Mouse (Mus musculus): ENCODE results near the gene Nup214. TPM values are rescaled to one million over a fixed set of nuclear protein-coding genes. Genes with fewer than 3 reads are reported as not detected.
A peak's percentile ranks its signal among the peaks of the same experiment; 100 is the strongest.

The Nup214 gene
- polyA plus RNA-seq, 1 experiment from 2014 or later, result 87.4 TPM

GRCm38 (mm10) chr2:31966801-31967200 is 7.4 kb upstream of the Nup214 start:
- Histone ChIP-seq H3K9me3 (no peaks in the 10 kb centered on the region), H3K4me3 (replicated peaks) (no peak overlapping the region), H3K4me1 (peaks cover 17% of the 10 kb centered on the region), H3K27ac (no peak overlapping the region), H3K36me3 (replicated peaks) (peaks cover 50% of the 10 kb centered on the region), H3K9ac (no peak overlapping the region), H3K27me3 (no peaks in the 10 kb centered on the region), H3K4me2 (no peak overlapping the region)
- 77% methylated on average over 8 of the region's 8 CpGs for WGBS
- ATAC-seq (ENCODE audit: low FRiP score), result no peak

- Histone ChIP-seq H3K9ac (no peak overlapping the region), H3K27ac (no peak overlapping the region), H3K9me3 (no peaks in the 10 kb centered on the region), H3K4me3 (replicated peaks) (no peak overlapping the region), H3K4me2 (no peak overlapping the region), H3K4me1 (peaks cover 15% of the 10 kb centered on the region), H3K27me3 (no peaks in the 10 kb centered on the region), H3K36me3 (replicated peaks) (peaks cover 54% of the 10 kb centered on the region)
- 90% methylated on average over 4 of the region's 4 CpGs for WGBS
- ATAC-seq (ENCODE audit: low FRiP score), result no peak
Measured at GRCm38 (mm10) chr2:31972589-31972988, 1.6 kb upstream of the Nup214 start.

GRCm38 (mm10) chr2:31974809-31975371 is 654 bp downstream of the Nup214 start:
- peak overlapping the region; percentile 93 for H3K4me2 ChIP-seq
- H3K9me3 ChIP-seq, result no peaks in the 10 kb centered on the region
- no peak for ATAC-seq (ENCODE audit: low FRiP score)
- peaks cover 15% of the 10 kb centered on the region for H3K4me1 ChIP-seq
- H3K27ac ChIP-seq, result no peak overlapping the region
- 11% methylated on average over 13 of the region's 13 CpGs for WGBS
- peaks cover 60% of the 10 kb centered on the region for H3K36me3 ChIP-seq (replicated peaks)
- H3K27me3 ChIP-seq, result no peaks in the 10 kb centered on the region
- peak overlapping the region; percentile 87 for H3K9ac ChIP-seq
- H3K4me3 ChIP-seq (replicated peaks), result peak overlapping the region; percentile 94

- Histone ChIP-seq H3K4me1 (no peaks in the 10 kb centered on the region), H3K36me3 (replicated peaks) (peaks cover 96% of the 10 kb centered on the region), H3K27me3 (no peaks in the 10 kb centered on the region), H3K27ac (no peak overlapping the region), H3K9me3 (no peaks in the 10 kb centered on the region), H3K4me3 (replicated peaks) (no peak overlapping the region), H3K4me2 (no peak overlapping the region), H3K9ac (no peak overlapping the region)
- 96% methylated on average over 1 of the region's 1 CpGs for WGBS
- ATAC-seq (ENCODE audit: low FRiP score), result no peak
Measured at GRCm38 (mm10) chr2:31987774-31988173, 13.5 kb downstream of the Nup214 start.

GRCm38 (mm10) chr2:31990961-31991360 is 16.7 kb downstream of the Nup214 start:
- no peaks in the 10 kb centered on the region for H3K9me3 ChIP-seq
- H3K4me1 ChIP-seq, result no peaks in the 10 kb centered on the region
- H3K9ac ChIP-seq, result no peak overlapping the region
- no peak overlapping the region for H3K4me2 ChIP-seq
- peaks cover 94% of the 10 kb centered on the region for H3K36me3 ChIP-seq (replicated peaks)
- WGBS, result 97% methylated on average over 4 of the region's 4 CpGs
- no peak overlapping the region for H3K27ac ChIP-seq
- no peaks in the 10 kb centered on the region for H3K27me3 ChIP-seq
- no peak for ATAC-seq (ENCODE audit: low FRiP score)
- H3K4me3 ChIP-seq (replicated peaks), result no peak overlapping the region

- no peaks in the 10 kb centered on the region for H3K27me3 ChIP-seq
- H3K27ac ChIP-seq, result no peak overlapping the region
- 93% methylated on average over 9 of the region's 9 CpGs for WGBS
- H3K4me1 ChIP-seq, result no peaks in the 10 kb centered on the region
- no peak for ATAC-seq (ENCODE audit: low FRiP score)
- H3K4me3 ChIP-seq (replicated peaks), result no peak overlapping the region
- H3K9ac ChIP-seq, result no peak overlapping the region
- peaks cover 95% of the 10 kb centered on the region for H3K36me3 ChIP-seq (replicated peaks)
- no peak overlapping the region for H3K4me2 ChIP-seq
- H3K9me3 ChIP-seq, result no peaks in the 10 kb centered on the region
Measured at GRCm38 (mm10) chr2:31994896-31995295, 20.7 kb downstream of the Nup214 start.

GRCm38 (mm10) chr2:31996060-31996459 is 21.8 kb downstream of the Nup214 start:
- H3K4me2 ChIP-seq, result no peak overlapping the region
- no peaks in the 10 kb centered on the region for H3K9me3 ChIP-seq
- H3K4me1 ChIP-seq, result no peaks in the 10 kb centered on the region
- no peak overlapping the region for H3K27ac ChIP-seq
- no peak for ATAC-seq (ENCODE audit: low FRiP score)
- no peaks in the 10 kb centered on the region for H3K27me3 ChIP-seq
- peaks cover 93% of the 10 kb centered on the region for H3K36me3 ChIP-seq (replicated peaks)
- 95% methylated on average over 13 of the region's 13 CpGs for WGBS
- H3K4me3 ChIP-seq (replicated peaks), result no peak overlapping the region
- no peak overlapping the region for H3K9ac ChIP-seq

- Histone ChIP-seq H3K4me3 (replicated peaks) (no peak overlapping the region), H3K9ac (no peak overlapping the region), H3K4me1 (no peaks in the 10 kb centered on the region), H3K27ac (no peak overlapping the region), H3K27me3 (no peaks in the 10 kb centered on the region), H3K9me3 (no peaks in the 10 kb centered on the region), H3K36me3 (replicated peaks) (peaks cover 86% of the 10 kb centered on the region), H3K4me2 (no peak overlapping the region)
- WGBS, result 93% methylated on average over 5 of the region's 5 CpGs
- no peak for ATAC-seq (ENCODE audit: low FRiP score)
Measured at GRCm38 (mm10) chr2:31997539-31997938, 23.3 kb downstream of the Nup214 start.

GRCm38 (mm10) chr2:31998443-31998842 is 24.2 kb downstream of the Nup214 start:
- no peak for ATAC-seq (ENCODE audit: low FRiP score)
- Histone ChIP-seq H3K4me3 (replicated peaks) (no peak overlapping the region), H3K9me3 (no peaks in the 10 kb centered on the region), H3K4me2 (no peak overlapping the region), H3K27me3 (no peaks in the 10 kb centered on the region), H3K27ac (no peak overlapping the region), H3K9ac (no peak overlapping the region), H3K36me3 (replicated peaks) (peaks cover 86% of the 10 kb centered on the region), H3K4me1 (no peaks in the 10 kb centered on the region)
- 66% methylated on average over 2 of the region's 2 CpGs for WGBS

- ATAC-seq (ENCODE audit: low FRiP score), result no peak
- Histone ChIP-seq H3K4me1 (no peaks in the 10 kb centered on the region), H3K9ac (no peak overlapping the region), H3K27ac (no peak overlapping the region), H3K27me3 (no peaks in the 10 kb centered on the region), H3K4me2 (no peak overlapping the region), H3K4me3 (replicated peaks) (no peak overlapping the region), H3K36me3 (replicated peaks) (peaks cover 84% of the 10 kb centered on the region), H3K9me3 (no peaks in the 10 kb centered on the region)
- 84% methylated on average over 2 of the region's 2 CpGs for WGBS
Measured at GRCm38 (mm10) chr2:32008311-32008710, 34.1 kb downstream of the Nup214 start.

- H3K4me2 ChIP-seq, result no peak overlapping the region
- H3K27me3 ChIP-seq, result no peaks in the 10 kb centered on the region
- H3K36me3 ChIP-seq (replicated peaks), result peaks cover 80% of the 10 kb centered on the region
- H3K9ac ChIP-seq, result no peak overlapping the region
- H3K27ac ChIP-seq, result no peak overlapping the region
- no peak overlapping the region for H3K4me3 ChIP-seq (replicated peaks)
- H3K9me3 ChIP-seq, result no peaks in the 10 kb centered on the region
- ATAC-seq (ENCODE audit: low FRiP score), result no peak
- WGBS, result 90% methylated on average over 11 of the region's 11 CpGs
- H3K4me1 ChIP-seq, result no peaks in the 10 kb centered on the region
Measured at GRCm38 (mm10) chr2:32008716-32009115, 34.5 kb downstream of the Nup214 start.

GRCm38 (mm10) chr2:32019704-32020103 is 45.5 kb downstream of the Nup214 start:
- WGBS, result 95% methylated on average over 4 of the region's 4 CpGs
- Histone ChIP-seq H3K4me3 (replicated peaks) (no peak overlapping the region), H3K36me3 (replicated peaks) (peaks cover 83% of the 10 kb centered on the region), H3K4me1 (no peaks in the 10 kb centered on the region), H3K27ac (no peak overlapping the region), H3K9ac (no peak overlapping the region), H3K9me3 (no peaks in the 10 kb centered on the region), H3K4me2 (no peak overlapping the region), H3K27me3 (no peaks in the 10 kb centered on the region)
- ATAC-seq (ENCODE audit: low FRiP score), result no peak

GRCm38 (mm10) chr2:32020229-32020628 is 46.0 kb downstream of the Nup214 start:
- peaks cover 82% of the 10 kb centered on the region for H3K36me3 ChIP-seq (replicated peaks)
- no peaks in the 10 kb centered on the region for H3K9me3 ChIP-seq
- H3K27ac ChIP-seq, result no peak overlapping the region
- H3K27me3 ChIP-seq, result no peaks in the 10 kb centered on the region
- H3K4me1 ChIP-seq, result no peaks in the 10 kb centered on the region
- H3K4me3 ChIP-seq (replicated peaks), result no peak overlapping the region
- WGBS, result 96% methylated on average over 5 of the region's 5 CpGs
- no peak overlapping the region for H3K9ac ChIP-seq
- no peak overlapping the region for H3K4me2 ChIP-seq
- ATAC-seq (ENCODE audit: low FRiP score), result no peak

Measured in forebrain, embryonic 12.5 days (tissue).